Mouse (Mus musculus) C2C12 (cell line): Measurements from ENCODE around the gene Fam126a.

ENCODE experiments used
- CEBPB ChIP-seq: IDR thresholded peaks from one replicate; pipeline ENCODE4 v1.6.1; 2011; ENCODE audit warnings: low read depth, mild to moderate bottlenecking, control low read depth, moderate library complexity
- CTCF ChIP-seq: IDR thresholded peaks from one replicate; pipeline ENCODE4 v1.5.1; 2011; ENCODE audit not compliant: control insufficient read depth, insufficient read depth, insufficient read length
- MAX ChIP-seq: IDR thresholded peaks from one replicate; pipeline ENCODE4 v1.6.1; 2011; ENCODE audit warnings: mild to moderate bottlenecking, control low read depth
- MYOD1 ChIP-seq: IDR thresholded peaks from one replicate; pipeline ENCODE4 v1.6.1; 2011; ENCODE audit warnings: low read depth; ENCODE audit not compliant: control insufficient read depth, insufficient read length
- USF1 ChIP-seq: IDR thresholded peaks from one replicate; pipeline ENCODE4 v1.6.1; 2011; ENCODE audit warnings: low read depth, mild to moderate bottlenecking, control low read depth, moderate library complexity

GRCm38 (mm10) chr5:24041341-24041852 lies 10.9 kb upstream of the Fam126a start:
- no peak for TF ChIP-seq CTCF
- no peak for TF ChIP-seq USF1
- TF ChIP-seq MYOD1: no peak
- TF ChIP-seq CEBPB: no peak
- no peak for TF ChIP-seq MAX
